Mouse (Mus musculus): ENCODE measurements around the gene Zc3h12d.

DNA sequence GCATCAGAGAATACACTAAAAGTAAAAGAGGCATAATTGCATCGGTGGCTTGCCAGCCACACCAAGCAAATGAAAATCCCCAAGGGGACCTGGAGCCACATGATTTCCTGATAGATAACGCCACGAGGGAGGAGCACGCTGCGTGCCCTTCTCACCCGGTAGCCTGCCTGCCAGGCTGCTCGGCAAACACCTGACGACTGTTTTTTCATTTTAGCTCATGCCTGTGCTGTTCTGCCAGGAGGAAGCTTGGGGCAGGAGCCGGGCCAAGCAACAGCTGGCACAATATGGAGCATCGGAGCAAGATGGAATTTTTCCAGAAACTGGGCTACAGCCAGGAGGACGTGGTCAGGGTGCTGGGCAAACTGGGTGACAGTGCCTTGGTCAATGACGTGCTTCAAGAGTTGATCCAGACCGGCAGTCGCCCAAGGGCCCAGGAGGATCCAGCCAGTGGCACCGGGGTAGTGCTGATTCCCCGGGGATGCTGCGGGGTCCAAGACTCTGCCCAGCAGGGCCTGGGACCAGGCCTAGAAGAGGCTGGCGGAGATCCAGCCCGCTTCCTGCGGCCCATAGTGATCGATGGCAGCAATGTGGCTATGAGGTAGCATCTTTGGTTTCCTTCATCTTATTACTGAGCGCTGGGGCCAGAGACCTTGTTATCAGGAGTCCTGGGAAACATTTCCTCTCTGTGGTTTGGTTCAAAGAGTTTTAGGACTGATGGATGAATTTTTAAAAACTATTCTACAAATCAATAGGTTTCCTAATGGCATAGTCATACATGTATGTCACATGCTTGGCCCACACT lies 7.5 kb downstream of the Zc3h12d start:
- TF ChIP-seq CTCF (IDR thresholded peaks at IDR 0.05; ENCODE audit: low read depth), result no peak
- no peak for TF ChIP-seq EP300 (IDR thresholded peaks at IDR 0.05; ENCODE audit: low read depth)

Data from liver, postnatal 0 days (tissue).